Comparison of ENCODE assay signal across 8 mouse cellular contexts in the genomic region with DNA sequence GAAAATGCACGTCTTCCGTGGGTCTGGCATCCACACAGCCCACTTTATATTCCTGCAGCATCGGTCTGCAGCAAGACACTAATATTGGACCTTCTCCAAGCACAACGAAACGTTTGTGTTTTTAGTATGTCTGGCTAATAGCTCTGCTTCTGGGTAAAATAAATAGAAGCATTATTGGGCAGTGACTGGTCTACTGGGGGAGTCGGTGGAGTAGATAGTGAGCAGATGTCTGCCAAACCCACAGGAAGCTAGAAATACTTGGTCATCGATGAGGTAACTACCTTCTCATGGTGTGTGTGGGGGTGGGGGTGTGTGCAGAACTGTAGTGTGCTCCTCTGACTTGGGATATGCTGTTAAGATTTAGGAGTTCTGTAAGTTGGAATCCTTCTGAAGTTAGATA. TPM values are rescaled to one million over a fixed set of nuclear protein-coding genes. Genes with fewer than 3 reads are reported as not detected.
DNase-seq lines count a peak whose midpoint lies in the region; ATAC-seq and TF ChIP-seq lines count a peak whose summit lies in the region.

No protein-coding gene starts in this region.

- no peak for TF ChIP-seq CTCF in kidney, postnatal 0 days (IDR thresholded peaks at IDR 0.05; ENCODE audit: low read depth)

- H3K9me3 ChIP-seq in kidney, postnatal 0 days (replicated peaks; ENCODE audit: low read length), result no peaks in the 10 kb centered on the region
- H3K9me3 ChIP-seq in embryonic facial prominence, embryonic 15.5 days (replicated peaks), result no peaks in the 10 kb centered on the region
- no peaks in the 10 kb centered on the region for H3K9me3 ChIP-seq in intestine, embryonic 16.5 days (ENCODE audit: control insufficient read depth, low read length)
- no peaks in the 10 kb centered on the region for H3K9me3 ChIP-seq in neural tube, embryonic 12.5 days

- 2% methylated on average over 7 of the region's 7 CpGs for WGBS in kidney, postnatal 0 days
- WGBS in embryonic facial prominence, embryonic 15.5 days, result 5% methylated on average over 7 of the region's 7 CpGs
- 10% methylated on average over 7 of the region's 7 CpGs for WGBS in intestine, embryonic 16.5 days
- 50% methylated on average over 7 of the region's 7 CpGs for WGBS in neural tube, embryonic 12.5 days

- H3K36me3 ChIP-seq in kidney, postnatal 0 days (ENCODE audit: insufficient read depth, low read length), result no peaks in the 10 kb centered on the region
- H3K36me3 ChIP-seq in embryonic facial prominence, embryonic 15.5 days, result no peaks in the 10 kb centered on the region
- no peaks in the 10 kb centered on the region for H3K36me3 ChIP-seq in intestine, embryonic 16.5 days (ENCODE audit: control insufficient read depth, insufficient read depth, low read length)
- no peaks in the 10 kb centered on the region for H3K36me3 ChIP-seq in neural tube, embryonic 12.5 days

- H3K9ac ChIP-seq in kidney, postnatal 0 days (ENCODE audit: low read depth, low read length), result peak overlapping the region; percentile 87
- peak overlapping the region; percentile 82; the same call in 1 of the 2 replicates for H3K9ac ChIP-seq in embryonic facial prominence, embryonic 15.5 days
- peak overlapping the region; percentile 93 for H3K9ac ChIP-seq in intestine, embryonic 16.5 days (ENCODE audit: low read depth, low read length)
- H3K9ac ChIP-seq in neural tube, embryonic 12.5 days, result peak overlapping the region; percentile 96; the same call in 1 of the 2 replicates

- ATAC-seq in kidney, postnatal 0 days (replicated peaks; ENCODE audit: low FRiP score, low read depth), result no peak
- no peak for ATAC-seq in embryonic facial prominence, embryonic 15.5 days (ENCODE audit: insufficient number of reproducible peaks, low FRiP score, low TSS enrichment, low read depth)
- no peak for ATAC-seq in intestine, embryonic 16.5 days
- ATAC-seq in neural tube, embryonic 12.5 days (ENCODE audit: low FRiP score, low read depth), result no peak
- no peak for ATAC-seq in CD4-positive, CD25-positive, alpha-beta regulatory T cell, adult 4 months
- no peak for ATAC-seq in erythroid progenitor cell, adult 5-6 weeks (replicated peaks; ENCODE audit: low FRiP score, poor library complexity, severe bottlenecking)

- DNase-seq in kidney, postnatal 0 days (ENCODE audit: low spot score), result no peak
- no peak for DNase-seq in kidney, adult 9 months
- no peak for DNase-seq in c-Kit-positive CD71-positive TER-119-positive erythroid progenitor cells, embryonic 14.5 days (ENCODE audit: low spot score)

- H3K4me3 ChIP-seq in kidney, postnatal 0 days (replicated peaks; ENCODE audit: low read depth, low read length), result peak overlapping the region; percentile 98
- H3K4me3 ChIP-seq in embryonic facial prominence, embryonic 15.5 days (replicated peaks), result peak overlapping the region; percentile 77
- H3K4me3 ChIP-seq in intestine, embryonic 16.5 days (ENCODE audit: low read length), result peak overlapping the region; percentile 92
- H3K4me3 ChIP-seq in neural tube, embryonic 12.5 days, result peak overlapping the region; percentile 92

- H3K4me1 ChIP-seq in kidney, postnatal 0 days (replicated peaks; ENCODE audit: insufficient read depth, low read length), result peaks cover 12% of the 10 kb centered on the region; the same call in 1 of the 2 replicates
- H3K4me1 ChIP-seq in embryonic facial prominence, embryonic 15.5 days, result peaks cover 40% of the 10 kb centered on the region
- peaks cover 20% of the 10 kb centered on the region for H3K4me1 ChIP-seq in intestine, embryonic 16.5 days (ENCODE audit: control insufficient read depth, insufficient read depth, low read length)
- H3K4me1 ChIP-seq in neural tube, embryonic 12.5 days, result peaks cover 21% of the 10 kb centered on the region

- H3K4me2 ChIP-seq in kidney, postnatal 0 days (ENCODE audit: low read length), result peak overlapping the region; percentile 67
- peak overlapping the region; percentile 98 for H3K4me2 ChIP-seq in embryonic facial prominence, embryonic 15.5 days (replicated peaks)
- peak overlapping the region; percentile 79 for H3K4me2 ChIP-seq in intestine, embryonic 16.5 days (ENCODE audit: low read depth, low read length)
- peak overlapping the region; percentile 93 for H3K4me2 ChIP-seq in neural tube, embryonic 12.5 days (replicated peaks)

- H3K27me3 ChIP-seq in kidney, postnatal 0 days (ENCODE audit: insufficient read depth, low read length), result no peaks in the 10 kb centered on the region
- no peaks in the 10 kb centered on the region for H3K27me3 ChIP-seq in embryonic facial prominence, embryonic 15.5 days
- H3K27me3 ChIP-seq in intestine, embryonic 16.5 days (replicated peaks; ENCODE audit: control insufficient read depth, insufficient read depth, low read length), result no peaks in the 10 kb centered on the region
- peaks cover 7% of the 10 kb centered on the region for H3K27me3 ChIP-seq in neural tube, embryonic 12.5 days (replicated peaks)

- H3K27ac ChIP-seq in kidney, postnatal 0 days, result peak overlapping the region; percentile 83; the same call in 1 of the 2 replicates
- peak overlapping the region; percentile 92 for H3K27ac ChIP-seq in embryonic facial prominence, embryonic 15.5 days (replicated peaks)
- H3K27ac ChIP-seq in intestine, embryonic 16.5 days (ENCODE audit: low read length), result peak overlapping the region; percentile 80
- H3K27ac ChIP-seq in neural tube, embryonic 12.5 days, result no peak overlapping the region

RNA-seq across cellular contexts. Expression of a gene that starts 2.3 kb away (rescaled TPM):
- 23.4 and 25.0 TPM in 2 replicates for polyA plus RNA-seq in kidney, postnatal 0 days (2015; fragmentation: Nextera tagmentation; extraction: Ambion mirVana)
- polyA plus RNA-seq in embryonic facial prominence, embryonic 15.5 days (2015; fragmentation: Nextera tagmentation; extraction: Ambion mirVana), result 30.5 and 32.5 TPM in 2 replicates
- polyA plus RNA-seq in intestine, embryonic 16.5 days (2015; fragmentation: Nextera tagmentation; extraction: Ambion mirVana), result 8.7 and 10.5 TPM in 2 replicates
- 22.5 and 24.9 TPM in 2 replicates for polyA plus RNA-seq in neural tube, embryonic 12.5 days (2016; fragmentation: Nextera tagmentation; extraction: Ambion mirVana)
- polyA plus RNA-seq in CD4-positive, CD25-positive, alpha-beta regulatory T cell, adult 4 months (2017; shearing (Covaris generic)), result 1 to 10 TPM; 3.0 to 3.5 TPM
- total RNA-seq in erythroid progenitor cell, adult 5-6 weeks (2015; ENCODE audit: low replicate concordance), result not detected in 2 replicates
- total RNA-seq in erythroid progenitor cell, adult 5-6 weeks (2017; ENCODE audit: low replicate concordance), result 0.13 TPM in 1 of 2 replicates, not detected in the other
